8 mouse cellular contexts compared by ENCODE assay signal in genomic region chr3:38820315-38820714, GRCm38 (mm10).
DNase-seq lines count a peak whose midpoint lies in the region; ATAC-seq and TF ChIP-seq lines count a peak whose summit lies in the region.

No protein-coding gene starts in this region.

- H3K27ac ChIP-seq in heart, embryonic 15.5 days, result no peak overlapping the region
- no peak overlapping the region for H3K27ac ChIP-seq in heart, adult 2 months
- no peak overlapping the region for H3K27ac ChIP-seq in hindbrain, postnatal 0 days

- peak; percentile 58 for ATAC-seq in heart, embryonic 15.5 days (replicated peaks; ENCODE audit: insufficient number of reproducible peaks, insufficient read depth, low FRiP score, low read depth)
- ATAC-seq in hindbrain, postnatal 0 days, result peak; percentile 84

- intact Hi-C loops in heart, adult 2 months (cut with DNase I), result no loop called here

- H3K79me2 ChIP-seq in heart, adult 2 months (replicated peaks; ENCODE audit: control insufficient read depth, insufficient read depth, low read length), result no peaks in the 10 kb centered on the region

- no peak for TF ChIP-seq CTCF in heart, adult 2 months (IDR thresholded peaks at IDR 0.05)
- TF ChIP-seq CTCF in hindbrain, postnatal 0 days (IDR thresholded peaks at IDR 0.05; ENCODE audit: low read depth), result no peak

- H3K4me3 ChIP-seq in heart, embryonic 15.5 days, result no peak overlapping the region
- no peak overlapping the region for H3K4me3 ChIP-seq in heart, adult 2 months
- H3K4me3 ChIP-seq in hindbrain, postnatal 0 days (ENCODE audit: low read length), result no peak overlapping the region

- no peaks in the 10 kb centered on the region for H3K4me1 ChIP-seq in heart, embryonic 15.5 days (replicated peaks)
- H3K4me1 ChIP-seq in heart, adult 2 months (ENCODE audit: control insufficient read depth, insufficient read depth, low read length), result no peaks in the 10 kb centered on the region
- H3K4me1 ChIP-seq in hindbrain, postnatal 0 days (ENCODE audit: insufficient read depth, low read length), result no peaks in the 10 kb centered on the region

- no peaks in the 10 kb centered on the region for H3K36me3 ChIP-seq in heart, embryonic 15.5 days
- no peaks in the 10 kb centered on the region for H3K36me3 ChIP-seq in heart, adult 2 months (ENCODE audit: control insufficient read depth, insufficient read depth, low read length)
- no peaks in the 10 kb centered on the region for H3K36me3 ChIP-seq in hindbrain, postnatal 0 days (ENCODE audit: insufficient read depth, low read length)

- TF ChIP-seq EP300 in heart, adult 2 months (IDR thresholded peaks at IDR 0.05; ENCODE audit: insufficient read depth, low read depth, low read length), result no peak

- H3K9ac ChIP-seq in heart, embryonic 15.5 days, result no peak overlapping the region
- no peak overlapping the region for H3K9ac ChIP-seq in heart, adult 2 months (ENCODE audit: low read depth, low read length)
- H3K9ac ChIP-seq in hindbrain, postnatal 0 days (replicated peaks; ENCODE audit: low read length), result no peak overlapping the region

- no peak overlapping the region for H3K4me2 ChIP-seq in heart, embryonic 15.5 days
- no peak overlapping the region for H3K4me2 ChIP-seq in hindbrain, postnatal 0 days (ENCODE audit: low read depth, low read length)

- TF ChIP-seq POLR2A in heart, adult 2 months (IDR thresholded peaks at IDR 0.05; ENCODE audit: insufficient read depth, low read depth, low read length), result no peak

- WGBS in heart, embryonic 15.5 days, result 71% methylated on average over 7 of the region's 7 CpGs
- 55% methylated on average over 7 of the region's 7 CpGs for WGBS in heart, adult 2 months
- 62% methylated on average over 7 of the region's 7 CpGs for WGBS in hindbrain, postnatal 0 days

- H3K9me3 ChIP-seq in heart, embryonic 15.5 days (replicated peaks), result no peaks in the 10 kb centered on the region
- 0 out of 2 replicates have a peak, but pooled peaks cover 3% of the 10 kb centered on the region for H3K9me3 ChIP-seq in hindbrain, postnatal 0 days (ENCODE audit: low read length)

- H3K27me3 ChIP-seq in heart, embryonic 15.5 days, result no peaks in the 10 kb centered on the region
- no peaks in the 10 kb centered on the region for H3K27me3 ChIP-seq in heart, adult 2 months (ENCODE audit: control insufficient read depth, insufficient read depth, low read length)
- no peaks in the 10 kb centered on the region for H3K27me3 ChIP-seq in hindbrain, postnatal 0 days (ENCODE audit: insufficient read depth, low read length)

- DNase-seq in heart, adult 2 months, result no peak
- DNase-seq in right cerebral cortex, postnatal 10 days (ENCODE audit: low spot score in 2 of 2), result peak; percentile 38 to 58
- DNase-seq in right cerebral cortex, adult 18-20 months, result no peak
- peak; percentile 39 for DNase-seq in hindbrain, postnatal 0 days (ENCODE audit: low spot score)
- no peak for DNase-seq in urinary bladder, postnatal 25 days (ENCODE audit: low spot score)
- no peak for DNase-seq in c-Kit-positive CD71-positive TER-119-positive erythroid progenitor cells, embryonic 14.5 days (ENCODE audit: low spot score)
- no peak for DNase-seq in spleen, postnatal 10 days (ENCODE audit: low spot score in 2 of 2)

Comparison
In these comparisons a context has a peak if more than half of its experiments do, and no peak if none do; other contexts are left out.
1. DNase-seq: peak in right cerebral cortex, postnatal 10 days (2 of 2) and hindbrain, postnatal 0 days (single experiment); none in heart, adult 2 months (0 of 2), right cerebral cortex, adult 18-20 months (single experiment), urinary bladder, postnatal 25 days (single experiment), c-Kit-positive CD71-positive TER-119-positive erythroid progenitor cells, embryonic 14.5 days (single experiment) and spleen, postnatal 10 days (0 of 2).